Mouse (Mus musculus) adrenal gland, adult 10 weeks (tissue): ENCODE results near the gene Ttc4. TPM values are rescaled to one million over a fixed set of nuclear protein-coding genes. Genes with fewer than 3 reads are reported as not detected.

ENCODE experiments used
- polyA plus RNA-seq: library from polyadenylated mRNA; stranded (reverse); fragments of 350-450 nt; fragmentation: Illumina TruSeq; extraction: RNeasy Lipid Tissue Mini Kit (QIAGEN cat#74804); gene quantifications from one replicate; pipeline ENCODE4 v1.2.3, GENCODE M21; 2014; ENCODE audit warnings: low read depth, low replicate concordance

Ttc4 gene
- polyA plus RNA-seq, result 34.1 TPM

DNA sequence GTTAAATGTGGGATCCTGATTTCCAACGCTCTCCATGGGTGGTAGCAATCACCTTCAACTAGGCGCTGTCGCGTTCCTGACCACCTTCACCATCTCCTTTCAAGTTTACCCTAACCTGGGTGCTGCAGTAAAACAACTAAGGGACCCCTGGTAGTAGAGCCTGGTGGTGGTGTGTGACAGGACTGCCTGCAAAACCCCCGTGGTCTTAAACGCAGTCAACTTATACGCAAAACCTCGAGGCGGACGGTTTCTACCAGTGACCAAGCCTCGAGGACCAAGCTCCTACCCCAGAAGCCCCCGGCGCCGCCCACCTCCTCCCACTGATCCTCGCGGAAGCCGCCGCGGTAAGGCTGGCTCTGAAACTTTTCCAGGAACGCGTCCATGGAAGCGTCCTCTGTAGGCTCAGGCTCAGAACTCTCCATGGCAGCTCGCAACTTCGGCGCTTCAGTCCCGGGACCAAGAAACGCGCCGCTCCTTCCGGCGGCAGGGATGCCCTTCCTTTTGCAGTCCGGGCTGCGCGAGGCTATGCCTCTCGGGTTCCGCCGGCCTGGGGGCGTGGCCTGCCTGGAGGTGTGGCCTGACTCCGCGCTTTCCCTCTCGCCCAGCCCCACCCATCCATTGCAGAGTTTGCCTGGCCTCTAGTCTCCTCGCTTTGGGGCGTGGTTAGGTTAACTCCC is at the start of gene Ttc4:
Gene Ttc4, minus strand, starts transcription at position 503 of the 677 bp plus-strand sequence.

GRCm38 (mm10) chr4:106650833-106651527 is 27.8 kb downstream of the Ttc4 start, which contains the start of gene Pars2:
Pars2 (plus strand) TSS chr4:106651069.

DNA sequence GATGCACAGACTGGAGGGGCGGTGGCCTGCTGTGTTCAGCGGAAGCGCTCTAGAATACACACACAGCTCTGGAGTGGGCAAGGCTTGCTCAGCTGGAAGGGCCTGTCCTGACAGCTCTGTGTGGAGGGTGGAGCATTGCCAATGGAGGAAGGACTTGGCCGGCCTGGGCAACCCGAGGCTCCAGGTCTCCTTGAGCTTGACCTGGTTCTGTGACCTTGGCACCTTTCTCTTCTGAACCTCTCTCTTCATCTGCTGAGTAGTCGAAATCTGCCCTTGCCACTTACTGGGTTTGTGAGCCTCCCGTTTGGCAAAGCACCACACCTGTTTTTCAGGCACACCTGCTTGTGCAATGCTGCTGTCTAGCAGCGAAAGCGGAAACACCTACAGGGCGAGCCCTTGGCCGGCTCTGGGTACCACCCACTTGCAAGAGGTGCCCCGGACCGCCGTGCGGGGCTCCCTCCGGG is 56.7 kb downstream of the Ttc4 start, which contains the start of gene Ttc22:
Gene Ttc22, plus strand, starts transcription at position 403 of the 464 bp plus-strand sequence.

DNA sequence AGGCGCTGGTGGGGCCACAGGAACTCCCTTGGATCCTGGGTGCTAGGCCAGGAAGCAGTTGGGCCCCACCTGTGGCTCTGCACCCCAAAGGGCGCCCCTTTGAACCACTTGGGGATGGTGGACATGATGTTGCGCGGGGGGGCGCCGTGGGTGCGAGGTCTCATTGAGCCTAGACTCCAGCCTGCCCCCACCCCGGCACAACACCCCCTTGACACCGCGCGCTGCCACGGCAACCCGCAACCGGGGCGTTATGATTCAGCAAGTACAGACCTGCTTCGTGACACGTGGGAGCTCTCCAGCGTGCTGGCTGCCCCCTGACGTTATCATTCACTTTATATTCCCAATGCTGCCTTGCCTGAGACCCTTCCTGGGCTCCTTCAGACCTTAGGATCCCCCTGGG is 61.7 kb downstream of the Ttc4 start, which contains the start of gene Lexm:
Gene Lexm, minus strand, starts transcription at position 186 of the 400 bp plus-strand sequence.

Other genes with a start within 250 kb of the Ttc4 start
- gene Pcsk9, start 214.6 kb downstream of the Ttc4 start, polyA plus RNA-seq, result not detected
- not detected for gene Bsnd, start 186.7 kb downstream of the Ttc4 start, polyA plus RNA-seq
- gene Dhcr24, start 117.9 kb downstream of the Ttc4 start, polyA plus RNA-seq, result 14.1 TPM
- gene Lexm, start 61.7 kb downstream of the Ttc4 start, polyA plus RNA-seq, result not detected
- gene Ttc22, start 56.5 kb downstream of the Ttc4 start, polyA plus RNA-seq, result not detected
- 1.9 TPM for gene Pars2, start 27.9 kb downstream of the Ttc4 start, polyA plus RNA-seq
- gene Mroh7, start 52.0 kb upstream of the Ttc4 start, polyA plus RNA-seq, result not detected
- gene Fam151a, start 54.9 kb upstream of the Ttc4 start, polyA plus RNA-seq, result not detected
- 3.7 TPM for gene Acot11, start 126.1 kb upstream of the Ttc4 start, polyA plus RNA-seq
- 63.9 TPM for gene Ssbp3, start 231.8 kb upstream of the Ttc4 start, polyA plus RNA-seq